Mouse (Mus musculus): ENCODE measurements at regions not wholly inside any gene's neighbourhood (a gene's known extent, or its start where the extent isn't known, plus 50 kb on each side); places are given as distances from the start of the nearest gene placed in this dataset.

- H3K9ac ChIP-seq (ENCODE audit: low read depth, low read length), result no peak overlapping the region
- H3K4me1 ChIP-seq (ENCODE audit: control insufficient read depth, insufficient read depth, low read length), result no peaks in the 10 kb centered on the region; the same call in 1 of the 2 replicates
- H3K36me3 ChIP-seq (ENCODE audit: control insufficient read depth, insufficient read depth, low read length), result no peaks in the 10 kb centered on the region
- no peak overlapping the region for H3K4me3 ChIP-seq (ENCODE audit: insufficient read depth, low read depth, low read length)
- peak overlapping the region; percentile 55 for H3K27ac ChIP-seq (replicated peaks; ENCODE audit: insufficient read depth, low read depth, low read length)
- H3K79me2 ChIP-seq (ENCODE audit: control insufficient read depth, insufficient read depth, low read length), result no peaks in the 10 kb centered on the region
- H3K27me3 ChIP-seq (ENCODE audit: control insufficient read depth, insufficient read depth, low read length), result no peaks in the 10 kb centered on the region
- DNase-seq (ENCODE audit: extremely low read depth, low read depth, low spot score), result no peak
- 53% methylated on average over 3 of the region's 3 CpGs for WGBS
- no peak for TF ChIP-seq CTCF (IDR thresholded peaks at IDR 0.05; ENCODE audit: low read depth, low read length)
- TF ChIP-seq POLR2A (IDR thresholded peaks at IDR 0.05; ENCODE audit: extremely low read depth, insufficient read depth, low read length), result no peak
Measured at GRCm38 (mm10) chr8:12040924-12041323, 200.7 kb downstream of the Tex29 start.

- Histone ChIP-seq H3K27ac (replicated peaks; ENCODE audit: insufficient read depth, low read depth, low read length) (peak overlapping the region; percentile 55; the same call in 1 of the 2 replicates), H3K27me3 (ENCODE audit: control insufficient read depth, insufficient read depth, low read length) (no peaks in the 10 kb centered on the region), H3K4me3 (ENCODE audit: insufficient read depth, low read depth, low read length) (no peak overlapping the region), H3K36me3 (ENCODE audit: control insufficient read depth, insufficient read depth, low read length) (no peaks in the 10 kb centered on the region), H3K9ac (ENCODE audit: low read depth, low read length) (no peak overlapping the region), H3K79me2 (ENCODE audit: control insufficient read depth, insufficient read depth, low read length) (no peaks in the 10 kb centered on the region), H3K4me1 (ENCODE audit: control insufficient read depth, insufficient read depth, low read length) (no peaks in the 10 kb centered on the region; the same call in 1 of the 2 replicates)
- peak; percentile 16 for DNase-seq (ENCODE audit: extremely low read depth, low read depth, low spot score)
- TF ChIP-seq POLR2A (IDR thresholded peaks at IDR 0.05; ENCODE audit: extremely low read depth, insufficient read depth, low read length) (no peak), CTCF (IDR thresholded peaks at IDR 0.05; ENCODE audit: low read depth, low read length) (no peak)
- WGBS, result 48% methylated on average over 6 of the region's 6 CpGs
Measured at GRCm38 (mm10) chr8:12041662-12042061, 201.4 kb downstream of the Tex29 start.

GRCm38 (mm10) chr8:12050841-12051240 is 210.6 kb downstream of the Tex29 start:
- Histone ChIP-seq H3K4me1 (ENCODE audit: control insufficient read depth, insufficient read depth, low read length) (no peaks in the 10 kb centered on the region), H3K27me3 (ENCODE audit: control insufficient read depth, insufficient read depth, low read length) (peaks cover 12% of the 10 kb centered on the region; the same call in 1 of the 2 replicates), H3K9ac (ENCODE audit: low read depth, low read length) (no peak overlapping the region), H3K79me2 (ENCODE audit: control insufficient read depth, insufficient read depth, low read length) (no peaks in the 10 kb centered on the region), H3K27ac (replicated peaks; ENCODE audit: insufficient read depth, low read depth, low read length) (no peak overlapping the region), H3K4me3 (ENCODE audit: insufficient read depth, low read depth, low read length) (no peak overlapping the region), H3K36me3 (ENCODE audit: control insufficient read depth, insufficient read depth, low read length) (no peaks in the 10 kb centered on the region)
- WGBS, result 71% methylated on average over 5 of the region's 5 CpGs
- no peak for DNase-seq (ENCODE audit: extremely low read depth, low read depth, low spot score)
- TF ChIP-seq POLR2A (IDR thresholded peaks at IDR 0.05; ENCODE audit: extremely low read depth, insufficient read depth, low read length), result no peak
- TF ChIP-seq CTCF (IDR thresholded peaks at IDR 0.05; ENCODE audit: low read depth, low read length), result no peak

GRCm38 (mm10) chr8:12051357-12051756 is 211.1 kb downstream of the Tex29 start:
- WGBS, result 77% methylated on average over 12 of the region's 12 CpGs
- Histone ChIP-seq H3K4me1 (ENCODE audit: control insufficient read depth, insufficient read depth, low read length) (no peaks in the 10 kb centered on the region), H3K27me3 (ENCODE audit: control insufficient read depth, insufficient read depth, low read length) (peaks cover 12% of the 10 kb centered on the region; the same call in 1 of the 2 replicates)

GRCm38 (mm10) chr8:12055931-12056330 is 215.7 kb downstream of the Tex29 start:
- Histone ChIP-seq H3K4me3 (ENCODE audit: insufficient read depth, low read depth, low read length) (no peak overlapping the region), H3K4me1 (ENCODE audit: control insufficient read depth, insufficient read depth, low read length) (no peaks in the 10 kb centered on the region), H3K36me3 (ENCODE audit: control insufficient read depth, insufficient read depth, low read length) (no peaks in the 10 kb centered on the region), H3K27me3 (ENCODE audit: control insufficient read depth, insufficient read depth, low read length) (peaks cover 10% of the 10 kb centered on the region; the same call in 1 of the 2 replicates), H3K9ac (ENCODE audit: low read depth, low read length) (no peak overlapping the region), H3K27ac (replicated peaks; ENCODE audit: insufficient read depth, low read depth, low read length) (no peak overlapping the region), H3K79me2 (ENCODE audit: control insufficient read depth, insufficient read depth, low read length) (no peaks in the 10 kb centered on the region)
- TF ChIP-seq POLR2A (IDR thresholded peaks at IDR 0.05; ENCODE audit: extremely low read depth, insufficient read depth, low read length), result no peak
- WGBS, result 88% methylated on average over 9 of the region's 9 CpGs
- DNase-seq (ENCODE audit: extremely low read depth, low read depth, low spot score), result no peak

More at GRCm38 (mm10) chr8:12051357-12051756, 211.1 kb downstream of the Tex29 start:
- no peaks in the 10 kb centered on the region for H3K79me2 ChIP-seq (ENCODE audit: control insufficient read depth, insufficient read depth, low read length)
- no peak for DNase-seq (ENCODE audit: extremely low read depth, low read depth, low spot score)
- H3K4me3 ChIP-seq (ENCODE audit: insufficient read depth, low read depth, low read length), result no peak overlapping the region
- H3K36me3 ChIP-seq (ENCODE audit: control insufficient read depth, insufficient read depth, low read length), result no peaks in the 10 kb centered on the region
- H3K9ac ChIP-seq (ENCODE audit: low read depth, low read length), result no peak overlapping the region
- no peak for TF ChIP-seq CTCF (IDR thresholded peaks at IDR 0.05; ENCODE audit: low read depth, low read length)
- no peak for TF ChIP-seq POLR2A (IDR thresholded peaks at IDR 0.05; ENCODE audit: extremely low read depth, insufficient read depth, low read length)
- no peak overlapping the region for H3K27ac ChIP-seq (replicated peaks; ENCODE audit: insufficient read depth, low read depth, low read length)

GRCm38 (mm10) chr8:12061237-12061636 is 217.4 kb upstream of the A230072I06Rik start:
- TF ChIP-seq CTCF (IDR thresholded peaks at IDR 0.05; ENCODE audit: low read depth, low read length) (no peak), POLR2A (IDR thresholded peaks at IDR 0.05; ENCODE audit: extremely low read depth, insufficient read depth, low read length) (no peak)
- Histone ChIP-seq H3K4me3 (ENCODE audit: insufficient read depth, low read depth, low read length) (no peak overlapping the region), H3K27me3 (ENCODE audit: control insufficient read depth, insufficient read depth, low read length) (peaks cover 18% of the 10 kb centered on the region; the same call in 1 of the 2 replicates), H3K79me2 (ENCODE audit: control insufficient read depth, insufficient read depth, low read length) (no peaks in the 10 kb centered on the region), H3K9ac (ENCODE audit: low read depth, low read length) (no peak overlapping the region), H3K27ac (replicated peaks; ENCODE audit: insufficient read depth, low read depth, low read length) (no peak overlapping the region), H3K36me3 (ENCODE audit: control insufficient read depth, insufficient read depth, low read length) (no peaks in the 10 kb centered on the region), H3K4me1 (ENCODE audit: control insufficient read depth, insufficient read depth, low read length) (no peaks in the 10 kb centered on the region)
- DNase-seq (ENCODE audit: extremely low read depth, low read depth, low spot score), result no peak
- WGBS, result 79% methylated on average over 13 of the region's 13 CpGs
